Mouse (Mus musculus) megakaryocyte, embryonic 14.5 days (primary cell): Measurements from ENCODE around the gene Samhd1. TPM values are rescaled to one million over a fixed set of nuclear protein-coding genes. Genes with fewer than 3 reads are reported as not detected.

Experiments
- H3K27me3 ChIP-seq: replicated peaks from 2 replicates; pipeline ENCODE3; 2012; ENCODE audit warnings: inconsistent platforms
- H3K36me3 ChIP-seq: replicated peaks from 2 replicates; pipeline ENCODE3; 2012; ENCODE audit warnings: low read length, inconsistent platforms, mixed read lengths
- H3K4me1 ChIP-seq: 2 replicates; pipeline ENCODE4 v1.6.1; 2012; ENCODE audit warnings: inconsistent platforms
- H3K4me3 ChIP-seq: replicated peaks from 2 replicates; pipeline ENCODE3; 2012; ENCODE audit warnings: moderate library complexity, mild to moderate bottlenecking, inconsistent platforms
- H3K9me3 ChIP-seq: 2 replicates; pipeline ENCODE4 v1.6.1; 2012; ENCODE audit warnings: inconsistent platforms
- FLI1 ChIP-seq: IDR thresholded peaks from 2 replicates; pipeline ENCODE4 v1.6.1; 2012; ENCODE audit warnings: low read length, inconsistent platforms, mixed read lengths
- GATA1 ChIP-seq: IDR thresholded peaks from 3 replicates; pipeline ENCODE4 v1.6.1; 2012; ENCODE audit warnings: mixed read lengths, low read length, inconsistent platforms, borderline replicate concordance
- polyA plus RNA-seq: library from polyadenylated mRNA; stranded (reverse); fragments of >175 nt; gene quantifications from 2 replicates; pipeline ENCODE4 v1.2.3, GENCODE M21; 2012; ENCODE audit warnings: low replicate concordance; ENCODE audit not compliant: insufficient read depth

Gene Samhd1
- polyA plus RNA-seq, 1 experiment = 27.3 TPM

DNA sequence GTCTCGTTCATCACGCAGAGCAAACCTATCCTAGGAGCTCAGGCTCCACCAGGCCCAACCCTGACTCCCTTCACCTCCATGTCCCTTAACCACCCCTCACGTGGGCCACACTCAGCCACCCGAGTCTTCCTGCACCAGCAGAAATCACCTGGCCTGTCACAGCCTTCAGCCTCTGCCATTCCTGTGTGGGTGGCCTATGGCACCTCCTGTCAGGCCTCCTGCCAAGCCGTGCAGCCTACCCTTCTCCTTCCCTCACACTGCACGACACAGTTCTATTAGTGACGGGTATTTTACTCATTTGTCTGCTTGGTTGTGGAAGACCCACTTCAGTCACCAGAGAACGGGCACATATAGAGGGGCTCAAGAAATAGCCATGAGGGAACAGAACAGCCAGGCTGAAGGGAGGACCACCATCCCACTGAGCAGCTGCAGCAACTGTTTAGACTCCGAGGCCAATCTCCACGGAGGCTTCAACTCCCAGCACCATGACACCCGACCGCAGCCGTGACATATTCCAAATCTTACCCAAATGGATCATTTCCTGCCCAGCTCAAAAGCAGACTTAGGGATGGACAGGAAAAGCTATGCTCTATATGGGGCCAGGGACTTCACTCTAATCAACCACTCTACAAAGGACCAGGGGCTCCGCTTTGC lies 66.2 kb downstream of the Samhd1 start:
- no peak overlapping the region for H3K4me3 ChIP-seq
- TF ChIP-seq GATA1 = no peak
- no peak for TF ChIP-seq FLI1
- H3K27me3 ChIP-seq = no peaks in the 10 kb centered on the region
- H3K9me3 ChIP-seq = no peaks in the 10 kb centered on the region
- H3K4me1 ChIP-seq = peaks cover 90% of the 10 kb centered on the region
- peaks cover 40% of the 10 kb centered on the region for H3K36me3 ChIP-seq

DNA sequence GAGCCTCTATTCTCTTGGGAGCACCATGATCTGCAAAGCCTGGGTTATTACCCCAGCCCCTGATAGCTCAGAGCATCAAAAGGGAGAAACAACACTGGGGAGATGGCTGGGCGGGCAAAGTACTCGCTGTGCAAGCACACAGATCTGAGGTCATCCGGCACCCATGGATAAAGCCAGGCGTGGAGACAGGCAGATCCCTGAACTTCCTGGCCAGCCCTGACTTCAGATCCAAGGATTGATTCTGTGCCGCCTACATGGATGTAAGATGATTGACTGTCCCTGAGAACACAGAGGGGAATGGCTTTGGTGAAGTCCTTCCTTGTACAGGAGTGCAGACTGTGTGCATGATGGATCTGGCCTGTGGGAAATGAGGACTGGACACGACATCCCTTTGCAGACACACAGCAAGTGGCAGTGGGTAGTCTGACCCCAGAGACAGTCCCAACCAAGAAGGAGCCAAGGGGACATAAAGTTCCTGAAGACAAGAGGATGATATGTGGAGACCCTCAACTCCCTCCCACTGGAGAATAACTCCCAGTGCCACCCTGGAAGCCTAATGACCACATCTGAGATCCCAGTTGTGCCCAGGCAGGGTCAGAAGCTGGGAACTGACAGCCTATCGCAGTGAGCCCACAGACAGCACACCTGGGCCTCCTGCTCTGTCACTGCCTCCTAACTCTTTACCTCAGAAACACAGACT lies 68.2 kb downstream of the Samhd1 start:
- no peak overlapping the region for H3K4me3 ChIP-seq
- peaks cover 88% of the 10 kb centered on the region for H3K4me1 ChIP-seq
- no peaks in the 10 kb centered on the region for H3K27me3 ChIP-seq
- peaks cover 26% of the 10 kb centered on the region for H3K36me3 ChIP-seq
- TF ChIP-seq GATA1 (no peak), FLI1 (no peak)
- H3K9me3 ChIP-seq = no peaks in the 10 kb centered on the region

DNA sequence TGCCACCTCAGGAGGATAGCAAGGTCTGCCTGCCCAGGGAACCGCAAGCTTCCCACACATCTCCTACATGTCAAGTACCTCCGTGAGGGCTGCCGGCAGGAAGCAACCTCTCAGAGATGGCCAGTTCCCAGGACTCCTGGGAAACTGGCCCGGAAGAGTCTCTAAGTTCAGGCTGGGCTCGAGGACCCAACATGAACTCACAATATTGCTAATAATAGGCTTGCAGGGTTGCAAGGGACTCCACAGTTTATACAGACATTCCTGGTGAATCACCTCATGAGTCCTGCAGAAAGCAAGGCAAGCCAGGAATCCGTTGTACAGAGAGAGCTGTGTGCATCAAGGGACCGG lies 69.2 kb downstream of the Samhd1 start:
- no peak for TF ChIP-seq FLI1
- TF ChIP-seq GATA1 = no peak
- peaks cover 34% of the 10 kb centered on the region for H3K36me3 ChIP-seq
- H3K4me3 ChIP-seq = no peak overlapping the region
- no peaks in the 10 kb centered on the region for H3K27me3 ChIP-seq
- peaks cover 86% of the 10 kb centered on the region for H3K4me1 ChIP-seq
- no peaks in the 10 kb centered on the region for H3K9me3 ChIP-seq

DNA sequence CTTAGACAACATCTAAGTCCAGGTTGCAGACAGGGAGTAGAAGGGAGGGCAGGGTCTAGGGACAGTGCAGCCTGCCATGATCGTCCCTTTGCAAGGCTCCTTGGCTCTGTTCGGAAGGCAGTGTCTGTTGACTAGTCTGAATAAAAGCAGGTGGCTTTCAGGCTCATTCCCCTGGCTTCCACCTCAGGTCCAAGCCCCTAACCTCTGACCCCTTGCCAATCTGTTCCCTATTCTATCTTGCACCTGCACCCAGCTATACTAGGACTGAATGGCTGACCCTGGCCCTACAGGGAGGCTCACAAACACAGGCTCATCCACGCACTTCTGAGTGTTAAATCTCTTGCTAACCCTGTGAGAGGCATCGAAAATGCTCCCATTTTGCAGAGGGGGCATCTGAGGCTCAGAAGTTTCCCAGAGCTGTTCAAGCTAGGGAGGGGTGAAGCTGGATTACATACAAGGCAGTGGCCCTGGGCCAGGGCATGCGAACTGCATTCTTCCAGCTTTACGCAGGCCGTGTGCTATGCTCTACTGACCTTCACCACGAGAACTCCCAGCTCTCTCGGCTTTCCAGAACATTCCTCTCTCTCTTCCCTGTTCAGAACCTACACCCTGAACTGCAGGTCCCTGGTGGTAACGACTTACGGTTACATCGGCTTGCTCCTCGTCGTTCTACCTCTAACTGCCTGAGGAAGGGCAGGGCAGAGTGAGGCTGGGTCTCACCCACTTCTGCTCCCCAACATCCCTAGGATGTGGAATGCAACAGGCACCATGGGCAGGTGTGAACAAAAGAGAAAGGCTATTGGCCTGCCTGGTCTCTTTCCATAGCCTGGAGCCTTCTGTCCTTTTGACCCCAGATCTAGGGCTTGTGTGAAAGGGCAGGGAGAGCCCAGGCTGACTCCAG lies 69.8 kb downstream of the Samhd1 start:
- TF ChIP-seq GATA1 = no peak
- TF ChIP-seq FLI1 = no peak
- no peaks in the 10 kb centered on the region for H3K9me3 ChIP-seq
- peaks cover 80% of the 10 kb centered on the region for H3K4me1 ChIP-seq
- H3K4me3 ChIP-seq = no peak overlapping the region
- no peaks in the 10 kb centered on the region for H3K27me3 ChIP-seq
- H3K36me3 ChIP-seq = peaks cover 40% of the 10 kb centered on the region

DNA sequence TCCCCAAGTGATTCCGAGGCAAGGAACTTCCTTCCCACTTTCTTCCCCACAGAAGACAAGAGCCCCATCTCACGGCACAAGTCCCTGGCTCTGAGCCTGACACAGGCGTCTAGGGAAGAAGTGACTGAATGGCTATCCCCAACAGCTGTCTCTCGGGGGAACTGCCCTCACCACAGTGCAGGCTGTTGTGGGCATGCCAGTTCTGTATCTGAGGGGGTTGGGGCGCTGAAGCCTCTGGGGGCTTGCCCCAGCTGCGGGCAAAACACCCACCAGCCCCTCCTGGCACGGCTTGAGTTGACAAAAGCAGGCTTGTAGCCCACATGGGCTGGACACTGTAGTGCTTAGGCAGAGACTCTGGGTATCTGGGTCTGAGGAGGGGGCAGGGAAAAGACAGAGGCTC lies 70.9 kb downstream of the Samhd1 start:
- Histone ChIP-seq H3K4me3 (no peak overlapping the region), H3K9me3 (no peaks in the 10 kb centered on the region), H3K36me3 (peaks cover 50% of the 10 kb centered on the region), H3K27me3 (no peaks in the 10 kb centered on the region), H3K4me1 (peaks cover 72% of the 10 kb centered on the region)
- TF ChIP-seq GATA1 (no peak), FLI1 (no peak)

GRCm38 (mm10) chr2:157063241-157063700 lies 71.8 kb downstream of the Samhd1 start:
- TF ChIP-seq GATA1 = no peak
- TF ChIP-seq FLI1 = no peak; the same call in 1 of the 2 replicates
- Histone ChIP-seq H3K36me3 (peaks cover 57% of the 10 kb centered on the region), H3K9me3 (no peaks in the 10 kb centered on the region), H3K4me1 (peaks cover 69% of the 10 kb centered on the region), H3K4me3 (peak overlapping the region; percentile 85), H3K27me3 (no peaks in the 10 kb centered on the region)

DNA sequence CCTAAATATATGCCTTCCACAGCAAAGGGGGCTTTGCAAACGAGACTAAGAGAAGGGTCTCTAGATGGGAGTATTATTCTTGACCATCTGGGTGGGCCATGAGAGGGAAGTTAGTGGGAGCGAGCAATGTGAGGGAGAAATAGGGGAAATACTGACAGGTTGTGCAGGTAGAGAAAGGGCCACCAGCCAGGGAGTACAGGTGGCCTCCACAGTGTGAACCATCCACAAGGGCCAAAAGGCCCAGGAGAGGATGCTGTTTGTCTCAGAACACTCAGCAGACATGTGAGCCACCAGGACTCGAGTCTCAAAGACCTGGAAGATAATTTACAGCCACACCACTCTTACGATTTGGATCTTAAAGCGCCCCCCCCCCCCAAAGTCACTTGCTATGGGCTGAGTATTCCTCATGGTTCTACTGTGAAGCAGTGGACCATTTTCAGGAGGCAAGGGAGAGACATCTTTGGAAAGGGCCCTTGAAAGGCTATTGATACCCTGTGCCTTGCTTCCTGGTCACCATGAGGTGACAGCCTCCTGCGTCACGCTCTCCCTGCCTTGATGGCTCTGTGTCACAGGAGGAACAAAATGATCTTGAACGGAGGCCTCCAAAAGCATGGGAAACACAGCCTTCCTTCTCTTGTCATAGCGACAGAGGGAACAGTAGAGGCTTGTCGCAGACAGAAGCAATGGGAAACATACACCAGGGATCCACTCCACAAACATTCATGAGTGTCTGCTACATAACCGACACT lies 74.3 kb downstream of the Samhd1 start:
- no peak for TF ChIP-seq GATA1
- no peak for TF ChIP-seq FLI1
- Histone ChIP-seq H3K4me1 (peaks cover 62% of the 10 kb centered on the region), H3K36me3 (peaks cover 62% of the 10 kb centered on the region)

GRCm38 (mm10) chr2:157060037-157060436 lies 75.0 kb downstream of the Samhd1 start:
- H3K4me1 ChIP-seq = peaks cover 62% of the 10 kb centered on the region
- TF ChIP-seq FLI1 = no peak
- TF ChIP-seq GATA1 = no peak

More for the DNA sequence above, 74.3 kb downstream of the Samhd1 start:
- Histone ChIP-seq H3K4me3 (no peak overlapping the region), H3K9me3 (no peaks in the 10 kb centered on the region), H3K27me3 (no peaks in the 10 kb centered on the region)

DNA sequence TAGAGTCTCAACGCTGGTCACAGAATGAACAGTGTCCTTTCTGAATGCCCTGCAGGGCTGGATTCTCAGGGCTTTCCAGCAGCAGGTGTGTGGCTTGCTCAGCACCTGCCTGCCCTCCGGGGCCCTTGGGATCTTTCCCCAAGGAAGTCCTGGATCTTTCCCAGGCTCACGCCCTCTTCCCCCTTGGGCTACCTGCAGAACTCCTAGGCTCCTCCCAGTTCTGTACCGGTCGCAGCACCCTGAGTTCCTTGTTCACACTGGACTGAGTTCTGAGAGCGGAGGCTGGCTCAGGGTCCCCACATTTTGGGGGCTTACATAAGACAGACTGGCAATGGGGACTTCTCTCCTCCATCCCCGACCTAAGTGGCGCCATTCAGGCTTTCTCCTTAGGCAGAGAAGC lies 75.9 kb downstream of the Samhd1 start:
- no peak for TF ChIP-seq GATA1
- no peak for TF ChIP-seq FLI1
- Histone ChIP-seq H3K27me3 (no peaks in the 10 kb centered on the region), H3K4me3 (no peak overlapping the region), H3K4me1 (peaks cover 62% of the 10 kb centered on the region), H3K9me3 (no peaks in the 10 kb centered on the region), H3K36me3 (peaks cover 64% of the 10 kb centered on the region)

More at GRCm38 (mm10) chr2:157060037-157060436, 75.0 kb downstream of the Samhd1 start:
- Histone ChIP-seq H3K9me3 (no peaks in the 10 kb centered on the region), H3K36me3 (peaks cover 59% of the 10 kb centered on the region), H3K27me3 (no peaks in the 10 kb centered on the region), H3K4me3 (no peak overlapping the region)
